Mouse (Mus musculus) embryonic facial prominence, embryonic 11.5 days (tissue): Measurements from ENCODE around the gene Blmh. TPM values are rescaled to one million over a fixed set of nuclear protein-coding genes. Genes with fewer than 3 reads are reported as not detected.
A peak's percentile ranks its signal among the peaks of the same experiment; 100 is the strongest.

Experiments
- ATAC-seq: fragments of 200-750 bp; cut with Nextera tagmentation; replicated peaks from 2 replicates; pipeline ENCODE4 v1.8.0; 2017; ENCODE audit warnings: low read depth; ENCODE audit not compliant: insufficient number of reproducible peaks, low FRiP score, low TSS enrichment
- DNase-seq: peaks from one replicate; pipeline ENCODE4 v3.0.0-alpha.2; 2015; ENCODE audit warnings: low spot score
- H3K27ac ChIP-seq: fragments of 300-500 bp; sonication (generic); replicated peaks from 2 replicates; pipeline ENCODE4 v1.5.1; 2014; ENCODE audit warnings: mild to moderate bottlenecking, low read depth, low read length, control low read depth
- H3K27me3 ChIP-seq: fragments of 300-500 bp; sonication (generic); 2 replicates; pipeline ENCODE4 v1.6.1; 2014; ENCODE audit warnings: mild to moderate bottlenecking, low read length, moderate library complexity, mixed read lengths; ENCODE audit not compliant: control insufficient read depth, insufficient read depth
- H3K36me3 ChIP-seq: fragments of 300-500 bp; sonication (generic); replicated peaks from 2 replicates; pipeline ENCODE4 v1.6.1; 2014; ENCODE audit warnings: low read depth, mild to moderate bottlenecking, low read length, moderate library complexity, mixed read lengths; ENCODE audit not compliant: control insufficient read depth, insufficient read depth
- H3K4me1 ChIP-seq: fragments of 300-500 bp; sonication (generic); 2 replicates; pipeline ENCODE4 v1.6.1; 2014; ENCODE audit warnings: low read length, mixed read lengths; ENCODE audit not compliant: control insufficient read depth, insufficient read depth
- H3K4me2 ChIP-seq: fragments of 300-500 bp; sonication (generic); 2 replicates; pipeline ENCODE4 v1.6.1; 2014; ENCODE audit warnings: low read depth, mild to moderate bottlenecking, control low read depth, low read length, moderate library complexity
- H3K4me3 ChIP-seq: fragments of 300-500 bp; sonication (generic); 2 replicates; pipeline ENCODE4 v1.5.1; 2014; ENCODE audit warnings: low read depth, low read length, control low read depth
- H3K9ac ChIP-seq: fragments of 300-500 bp; sonication (generic); replicated peaks from 2 replicates; pipeline ENCODE4 v1.6.1; 2014; ENCODE audit warnings: mild to moderate bottlenecking, control low read depth, low read length
- H3K9me3 ChIP-seq: fragments of 300-500 bp; sonication (generic); replicated peaks from 2 replicates; pipeline ENCODE4 v1.6.1; 2016; ENCODE audit warnings: mild to moderate bottlenecking, low read length, inconsistent platforms, mixed read lengths; ENCODE audit not compliant: control insufficient read depth
- WGBS: fragments of 180-500 bp; shearing (Covaris S2); extraction: QIAGEN DNeasy Blood & Tissue Kit; methylation state at CpG from one replicate; pipeline ENCODE4 v1.1.7; 2014; 5-methylcytosine and 5-hydroxymethylcytosine counted together
- polyA plus RNA-seq: library from polyadenylated mRNA; unstranded; fragments of >200 nt; fragmentation: Nextera tagmentation; extraction: Ambion mirVana; gene quantifications from 2 replicates; pipeline ENCODE4 v1.2.1, GENCODE M21; 2014

Blmh gene
- polyA plus RNA-seq, 1 experiment from 2014 or later, result 187 TPM

DNA sequence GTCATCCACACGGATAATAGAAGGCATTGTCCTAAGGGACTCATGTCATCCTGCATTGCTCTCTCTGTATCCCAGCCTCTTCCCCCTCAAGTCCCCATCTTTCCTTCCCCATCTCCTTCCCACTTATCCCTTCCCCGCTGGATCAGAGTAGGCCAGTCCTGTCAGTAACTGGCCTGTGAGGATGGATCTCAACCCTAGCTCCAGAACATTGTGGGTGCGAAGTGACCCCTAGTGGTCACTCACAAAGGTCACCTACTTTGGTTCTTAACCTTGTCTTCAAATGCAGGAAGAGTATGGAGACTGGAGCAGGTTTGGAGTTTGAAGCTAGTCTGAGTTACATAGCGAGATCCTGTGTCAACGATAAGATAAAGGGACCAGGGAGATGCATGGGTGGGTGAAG, 30.4 kb upstream of the Blmh start:
- Histone ChIP-seq H3K27ac (no peak overlapping the region), H3K4me3 (no peak overlapping the region), H3K4me1 (peaks cover 5% of the 10 kb centered on the region; the same call in 1 of the 2 replicates), H3K27me3 (no peaks in the 10 kb centered on the region), H3K9me3 (no peaks in the 10 kb centered on the region), H3K4me2 (no peak overlapping the region), H3K9ac (no peak overlapping the region), H3K36me3 (no peaks in the 10 kb centered on the region)
- 43% methylated on average over 5 of the region's 5 CpGs for WGBS
- DNase-seq (peak; percentile 70), ATAC-seq (no peak)

DNA sequence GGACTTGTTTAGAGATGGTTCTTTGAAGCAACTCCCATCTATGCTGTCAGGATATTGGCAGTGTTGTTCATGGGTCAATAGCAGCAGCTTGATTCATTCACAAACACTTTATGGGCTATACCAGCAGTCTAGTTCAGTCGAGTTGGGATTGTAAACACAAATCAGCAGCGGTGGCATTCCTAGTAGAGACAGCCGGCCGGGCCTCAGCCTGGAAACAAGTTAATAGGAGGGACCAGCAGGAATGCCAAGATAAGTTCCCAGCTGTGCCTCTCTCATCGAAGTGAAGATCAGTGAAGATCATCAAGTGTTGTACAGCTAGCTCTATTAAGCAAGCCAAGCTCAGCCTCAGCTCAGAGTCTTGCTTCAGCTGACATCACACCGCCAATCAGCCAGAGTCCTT, 28.2 kb upstream of the Blmh start:
- Histone ChIP-seq H3K4me2 (no peak overlapping the region), H3K27me3 (no peaks in the 10 kb centered on the region), H3K36me3 (no peaks in the 10 kb centered on the region), H3K27ac (no peak overlapping the region), H3K4me1 (peaks cover 5% of the 10 kb centered on the region; the same call in 1 of the 2 replicates), H3K9ac (no peak overlapping the region), H3K4me3 (no peak overlapping the region), H3K9me3 (no peaks in the 10 kb centered on the region)
- no peak for ATAC-seq
- 75% methylated on average over 6 of the region's 6 CpGs for WGBS
- no peak for DNase-seq

DNA sequence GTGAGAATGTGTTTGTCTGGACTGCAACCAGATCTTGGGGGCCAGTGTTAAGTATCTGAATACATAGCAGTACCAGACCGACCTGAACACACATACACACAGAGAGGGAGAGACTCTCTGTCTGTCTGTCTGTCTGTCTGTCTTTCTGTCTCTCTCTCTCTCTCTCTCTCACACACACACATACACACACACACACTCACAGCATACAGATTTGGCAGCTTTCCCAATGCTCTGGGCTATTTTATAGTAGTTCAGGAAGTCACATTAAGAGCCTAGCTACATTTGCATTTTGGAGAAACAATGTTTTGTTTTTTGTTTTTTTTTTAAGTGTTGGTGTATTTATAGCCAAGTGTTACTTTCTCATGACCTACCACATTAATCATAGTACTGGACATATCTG, 27.5 kb upstream of the Blmh start:
- ATAC-seq (no peak), DNase-seq (no peak)
- 93% methylated on average over 1 of the region's 1 CpGs for WGBS
- Histone ChIP-seq H3K4me1 (peaks cover 5% of the 10 kb centered on the region; the same call in 1 of the 2 replicates), H3K27ac (no peak overlapping the region), H3K4me3 (no peak overlapping the region), H3K9ac (no peak overlapping the region), H3K4me2 (no peak overlapping the region), H3K36me3 (no peaks in the 10 kb centered on the region), H3K27me3 (no peaks in the 10 kb centered on the region), H3K9me3 (no peaks in the 10 kb centered on the region)

DNA sequence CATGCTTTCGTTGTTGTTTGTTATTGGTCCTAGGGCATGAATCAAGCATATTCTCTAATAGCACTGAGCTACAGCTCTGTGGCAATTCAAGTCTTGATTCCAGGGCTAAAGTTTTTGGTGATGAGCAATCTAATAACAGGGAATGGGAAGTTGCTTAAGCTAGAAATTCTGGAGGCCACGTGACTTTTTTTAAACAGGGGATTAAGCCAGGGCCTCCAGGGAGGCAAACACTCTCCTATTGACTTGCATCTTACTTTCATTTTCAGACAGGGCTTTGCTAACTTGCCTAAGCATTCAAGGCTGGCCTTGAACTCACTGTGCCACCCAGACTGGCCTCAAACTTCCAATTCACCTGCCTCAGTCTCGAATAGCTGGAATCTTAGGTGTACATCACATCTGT, 26.7 kb upstream of the Blmh start:
- DNase-seq, result no peak
- ATAC-seq, result no peak
- H3K4me3 ChIP-seq, result no peak overlapping the region
- no peak overlapping the region for H3K27ac ChIP-seq
- 51% methylated on average over 3 of the region's 3 CpGs for WGBS
- H3K27me3 ChIP-seq, result no peaks in the 10 kb centered on the region
- H3K36me3 ChIP-seq, result no peaks in the 10 kb centered on the region
- H3K4me1 ChIP-seq, result peaks cover 5% of the 10 kb centered on the region; the same call in 1 of the 2 replicates
- no peaks in the 10 kb centered on the region for H3K9me3 ChIP-seq
- no peak overlapping the region for H3K4me2 ChIP-seq
- H3K9ac ChIP-seq, result no peak overlapping the region

DNA sequence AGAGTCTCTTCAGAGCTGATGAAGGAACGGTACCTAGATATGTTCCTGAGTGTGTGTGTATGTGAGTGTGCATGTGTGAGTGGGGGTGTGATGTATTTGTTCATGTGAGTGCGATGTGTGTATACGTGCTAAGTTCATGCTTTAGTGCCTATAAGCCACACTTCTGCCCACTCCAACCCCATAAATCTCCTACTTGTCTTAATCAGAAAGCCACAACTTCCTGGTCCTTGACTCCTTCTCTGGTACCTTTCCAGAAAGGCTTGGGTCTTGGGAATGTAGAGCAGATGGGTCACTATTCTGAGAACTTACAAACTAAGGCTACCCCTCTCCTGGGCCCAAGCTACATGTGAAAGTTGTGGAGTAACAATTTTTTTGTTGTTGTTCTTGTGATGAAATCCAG, 25.9 kb upstream of the Blmh start:
- ATAC-seq (no peak), DNase-seq (no peak)
- Histone ChIP-seq H3K27ac (no peak overlapping the region), H3K36me3 (no peaks in the 10 kb centered on the region), H3K9ac (no peak overlapping the region), H3K4me3 (no peak overlapping the region), H3K4me2 (no peak overlapping the region), H3K27me3 (no peaks in the 10 kb centered on the region), H3K4me1 (peaks cover 4% of the 10 kb centered on the region; the same call in 1 of the 2 replicates), H3K9me3 (no peaks in the 10 kb centered on the region)
- WGBS, result 92% methylated on average over 3 of the region's 3 CpGs

DNA sequence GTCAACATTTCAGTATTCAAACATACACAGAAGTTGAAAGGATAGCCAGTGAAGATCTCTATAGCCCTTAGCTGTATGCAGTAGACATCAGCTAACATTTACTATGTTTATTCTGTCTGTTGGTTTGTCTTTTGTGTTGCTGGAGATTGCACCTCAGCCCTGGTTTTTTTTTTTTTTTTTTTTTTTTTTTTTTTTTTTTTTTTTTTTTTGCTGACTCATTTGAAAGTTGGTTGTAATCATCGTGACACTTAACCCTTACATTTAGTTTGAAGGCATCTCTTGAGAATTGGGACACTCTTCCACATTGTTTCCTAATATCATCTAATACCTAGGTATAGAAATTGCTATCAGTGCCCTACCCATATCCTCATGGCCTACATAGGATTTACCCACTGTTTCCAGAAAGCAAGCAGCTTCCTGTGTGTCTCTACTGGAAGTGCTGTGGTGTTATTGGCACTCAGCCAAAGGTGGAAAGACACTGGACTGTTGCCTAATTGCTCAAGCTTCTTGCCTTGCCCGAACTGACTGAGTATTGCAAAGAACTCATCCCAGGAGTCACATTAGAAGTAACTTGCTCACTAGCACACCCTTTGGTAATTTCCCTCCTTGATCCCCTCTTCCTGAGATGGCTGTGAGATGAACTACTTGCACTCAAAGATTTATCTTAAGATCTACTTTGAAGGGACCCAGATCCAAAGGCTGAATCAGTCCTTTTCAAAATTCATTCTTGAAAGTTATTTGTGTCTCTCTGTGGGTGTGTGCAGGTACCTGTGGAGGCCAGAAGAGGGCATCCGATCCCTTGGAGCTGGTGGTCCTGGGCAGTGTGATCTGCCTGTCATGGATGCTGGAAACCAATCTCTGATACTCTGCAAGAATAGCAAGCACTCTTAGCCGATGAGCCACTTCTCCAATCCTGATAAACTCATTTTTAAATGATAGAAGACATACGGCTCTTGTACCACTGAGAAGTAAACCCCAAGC, 24.6 kb upstream of the Blmh start:
- 70% methylated on average over 5 of the region's 5 CpGs for WGBS
- Histone ChIP-seq H3K27ac (no peak overlapping the region), H3K4me2 (no peak overlapping the region), H3K4me1 (peaks cover 2% of the 10 kb centered on the region; the same call in 1 of the 2 replicates), H3K4me3 (no peak overlapping the region), H3K36me3 (no peaks in the 10 kb centered on the region), H3K27me3 (no peaks in the 10 kb centered on the region), H3K9me3 (no peaks in the 10 kb centered on the region), H3K9ac (no peak overlapping the region)
- no peak for ATAC-seq
- no peak for DNase-seq

DNA sequence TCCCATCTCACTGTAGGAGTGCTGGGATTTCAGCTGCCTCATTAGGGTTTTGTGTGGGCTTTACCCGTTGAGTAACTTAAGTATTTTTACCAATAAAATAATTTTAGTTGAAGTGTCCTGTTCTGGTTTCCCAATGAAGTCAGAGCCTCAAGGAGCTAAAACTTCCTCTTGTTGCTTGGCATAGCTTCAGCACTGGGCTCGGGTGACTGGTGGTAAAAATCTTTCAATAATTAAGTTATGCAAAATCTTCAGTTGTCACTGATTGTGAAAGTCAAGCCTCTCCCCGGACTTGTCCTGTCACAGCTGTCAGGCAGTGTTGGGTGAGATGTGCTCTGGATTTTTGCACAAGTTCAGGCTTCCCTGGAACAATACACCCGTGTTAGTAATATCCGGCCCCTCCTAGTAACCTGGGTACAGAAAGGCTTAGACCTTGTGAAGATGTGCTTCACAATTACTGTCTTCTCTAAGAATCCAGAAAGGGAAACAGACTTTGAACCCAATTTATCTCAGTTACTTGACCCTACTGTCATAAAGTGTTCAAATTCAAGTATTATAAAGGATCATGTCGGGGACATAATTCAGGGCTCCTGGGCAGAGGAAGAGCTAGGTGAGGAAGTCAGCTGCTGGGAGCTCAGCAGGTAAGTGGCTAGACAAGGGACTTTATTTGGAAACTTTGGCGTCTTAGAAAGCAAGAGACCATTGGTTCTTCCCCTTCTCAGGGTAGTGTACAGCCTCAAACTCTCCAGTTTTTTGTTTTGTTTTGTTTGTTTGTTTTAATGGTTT, 22.8 kb upstream of the Blmh start, which contains the start of gene Tmigd1:
Gene Tmigd1, plus strand, starts transcription at position 581 of the 783 bp plus-strand sequence.
- WGBS, result 74% methylated on average over 7 of the region's 7 CpGs

More for the DNA sequence above, 22.8 kb upstream of the Blmh start, which contains the start of gene Tmigd1:
- Histone ChIP-seq H3K36me3 (no peaks in the 10 kb centered on the region), H3K27me3 (no peaks in the 10 kb centered on the region), H3K4me3 (no peak within 1 kb of the TSS), H3K4me1 (peaks cover 2% of the 10 kb centered on the region; the same call in 1 of the 2 replicates), H3K4me2 (no peak within 1 kb of the TSS), H3K9me3 (no peaks in the 10 kb centered on the region), H3K27ac (no peak within 1 kb of the TSS), H3K9ac (no peak within 1 kb of the TSS)
- DNase-seq, result no peak
- ATAC-seq, result no peak
